Mouse (Mus musculus) inflammation-experienced regulatory T-cells, adult 6 months (primary cell): ENCODE measurements at regions not wholly inside any gene's neighbourhood (a gene's known extent, or its start where the extent isn't known, plus 50 kb on each side); places are given as distances from the start of the nearest gene placed in this dataset.

Experiments used
- ATAC-seq: one replicate; pipeline ENCODE4 v1.8.0; 2017

- ATAC-seq, result no peak
These were observed 196.1 kb upstream of the Cops8 start for GRCm38 (mm10) chr1:90406663-90407062.

DNA sequence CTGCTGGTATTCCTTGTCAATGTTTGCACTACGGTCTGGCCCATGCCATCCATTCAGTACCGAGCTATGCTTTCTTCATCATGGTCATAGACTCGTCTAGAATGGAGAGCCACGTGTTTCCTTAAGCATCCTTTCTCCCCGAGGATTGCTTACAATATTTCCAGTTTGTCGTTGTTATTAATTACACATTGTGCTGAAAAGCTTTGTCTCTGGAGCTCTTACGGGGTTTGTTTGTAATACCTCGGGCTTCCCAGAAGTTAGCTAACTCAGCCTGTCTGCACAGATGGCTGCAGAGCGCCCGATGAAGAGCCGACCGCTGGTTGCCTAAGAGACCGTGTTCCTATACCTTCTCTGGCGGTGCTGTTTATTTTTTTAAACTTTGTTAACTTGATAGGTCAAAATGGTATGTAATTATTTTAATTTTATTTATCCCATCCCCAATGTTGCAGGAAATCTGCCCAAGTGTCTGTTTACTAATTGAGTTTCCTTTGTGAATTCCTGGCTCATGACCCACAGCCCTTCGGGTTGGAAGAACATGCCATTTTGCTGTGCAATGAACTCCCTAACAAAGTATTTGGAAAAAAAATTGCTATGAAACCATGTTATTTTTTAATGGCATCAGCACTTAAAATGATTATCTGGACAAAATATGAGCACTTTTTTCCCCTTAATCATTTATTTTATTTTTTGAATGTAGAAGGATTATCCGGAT is 194.1 kb upstream of the Cops8 start:
- no peak for ATAC-seq

DNA sequence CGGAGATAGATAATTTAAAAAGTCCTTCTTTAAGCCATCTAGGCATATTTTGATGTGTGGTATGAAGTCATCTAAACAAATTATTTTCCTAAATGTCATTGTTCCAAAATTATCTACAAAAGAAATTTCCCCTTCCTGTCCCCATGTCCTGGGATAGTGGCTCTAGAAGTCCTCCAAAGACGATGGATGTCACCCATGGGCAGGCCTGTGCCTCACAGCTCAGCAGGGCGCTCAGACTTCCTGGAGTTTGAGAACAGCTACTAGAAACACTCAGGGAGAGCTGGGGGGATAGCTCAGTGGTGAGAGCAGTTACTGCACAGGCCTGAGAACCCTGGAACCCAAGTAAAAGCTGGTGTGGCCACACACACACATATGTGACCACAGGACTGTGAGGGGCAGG is 193.5 kb upstream of the Cops8 start:
- no peak for ATAC-seq

GRCm38 (mm10) chr1:90412511-90413045 is 190.2 kb upstream of the Cops8 start:
- ATAC-seq, result no peak

- ATAC-seq, result no peak
These were observed 188.0 kb upstream of the Cops8 start for GRCm38 (mm10) chr1:90414751-90415150.

- ATAC-seq, result no peak
These were observed 178.5 kb upstream of the Cops8 start for GRCm38 (mm10) chr1:90424066-90424821.

DNA sequence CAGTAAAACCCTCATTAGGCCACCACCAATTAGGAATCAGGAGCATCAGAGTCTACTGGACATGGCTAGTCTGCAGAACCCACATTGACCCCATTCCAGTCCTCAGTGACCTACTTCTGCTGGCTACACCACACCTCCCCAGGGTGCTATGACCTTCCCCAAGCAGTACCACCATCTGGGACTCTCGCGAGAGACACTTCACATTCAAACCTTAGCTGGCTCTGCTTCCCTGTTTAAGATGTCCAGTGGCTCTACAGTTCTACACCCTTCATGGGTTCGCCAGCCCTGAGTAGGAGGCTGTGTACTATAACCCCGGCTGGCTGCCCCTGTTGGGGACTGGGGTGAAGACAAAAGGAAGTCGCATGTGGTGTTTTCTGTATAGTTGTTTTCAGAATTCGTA is 174.4 kb upstream of the Cops8 start:
- no peak for ATAC-seq

DNA sequence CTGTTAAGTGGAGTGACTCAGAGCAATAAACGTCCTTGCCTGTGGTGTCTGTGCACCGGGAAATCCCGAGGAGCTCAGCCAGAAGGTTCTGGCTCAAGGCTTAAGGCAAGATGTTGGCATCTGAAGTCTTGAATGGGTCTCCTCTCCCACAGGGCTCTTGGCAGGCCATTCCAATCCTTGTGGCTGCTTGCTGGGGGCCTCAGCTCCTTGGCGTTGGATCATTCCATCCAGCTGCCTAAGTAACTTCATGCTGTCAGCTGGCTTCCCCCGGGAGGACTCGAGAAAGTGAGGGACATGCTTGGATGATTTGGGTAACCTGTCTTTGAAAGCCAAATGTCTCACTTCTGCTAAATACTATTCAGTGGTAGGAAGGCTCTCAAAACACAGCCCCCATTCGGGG is 174.0 kb upstream of the Cops8 start:
- ATAC-seq, result no peak

- ATAC-seq, result no peak
These were observed 172.3 kb upstream of the Cops8 start for GRCm38 (mm10) chr1:90430480-90430879.

GRCm38 (mm10) chr1:90431783-90432182 is 171.0 kb upstream of the Cops8 start:
- ATAC-seq, result no peak

- ATAC-seq, result no peak
These were observed 168.9 kb upstream of the Cops8 start for GRCm38 (mm10) chr1:90433911-90434310.

DNA sequence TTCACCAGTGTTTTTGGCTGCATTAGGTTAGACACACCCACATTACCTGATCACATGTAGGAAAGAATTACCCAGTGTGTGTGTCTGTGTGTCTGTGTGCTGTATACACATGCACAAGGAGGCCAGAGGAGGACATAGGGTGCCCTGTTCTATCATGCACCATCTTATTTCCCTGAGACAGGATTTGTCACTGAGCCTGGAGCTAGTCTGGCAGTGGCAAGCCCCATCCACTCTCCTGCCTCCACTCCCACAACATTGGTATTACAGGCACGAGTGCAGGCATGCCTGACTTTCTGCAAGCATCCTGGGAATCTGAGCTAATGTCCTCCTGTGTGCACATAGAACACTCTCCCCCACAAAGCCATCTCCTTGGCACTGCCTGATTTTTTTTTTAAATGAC is 162.1 kb upstream of the Cops8 start:
- ATAC-seq, result no peak

GRCm38 (mm10) chr1:90441134-90441868 is 161.5 kb upstream of the Cops8 start:
- ATAC-seq, result no peak

DNA sequence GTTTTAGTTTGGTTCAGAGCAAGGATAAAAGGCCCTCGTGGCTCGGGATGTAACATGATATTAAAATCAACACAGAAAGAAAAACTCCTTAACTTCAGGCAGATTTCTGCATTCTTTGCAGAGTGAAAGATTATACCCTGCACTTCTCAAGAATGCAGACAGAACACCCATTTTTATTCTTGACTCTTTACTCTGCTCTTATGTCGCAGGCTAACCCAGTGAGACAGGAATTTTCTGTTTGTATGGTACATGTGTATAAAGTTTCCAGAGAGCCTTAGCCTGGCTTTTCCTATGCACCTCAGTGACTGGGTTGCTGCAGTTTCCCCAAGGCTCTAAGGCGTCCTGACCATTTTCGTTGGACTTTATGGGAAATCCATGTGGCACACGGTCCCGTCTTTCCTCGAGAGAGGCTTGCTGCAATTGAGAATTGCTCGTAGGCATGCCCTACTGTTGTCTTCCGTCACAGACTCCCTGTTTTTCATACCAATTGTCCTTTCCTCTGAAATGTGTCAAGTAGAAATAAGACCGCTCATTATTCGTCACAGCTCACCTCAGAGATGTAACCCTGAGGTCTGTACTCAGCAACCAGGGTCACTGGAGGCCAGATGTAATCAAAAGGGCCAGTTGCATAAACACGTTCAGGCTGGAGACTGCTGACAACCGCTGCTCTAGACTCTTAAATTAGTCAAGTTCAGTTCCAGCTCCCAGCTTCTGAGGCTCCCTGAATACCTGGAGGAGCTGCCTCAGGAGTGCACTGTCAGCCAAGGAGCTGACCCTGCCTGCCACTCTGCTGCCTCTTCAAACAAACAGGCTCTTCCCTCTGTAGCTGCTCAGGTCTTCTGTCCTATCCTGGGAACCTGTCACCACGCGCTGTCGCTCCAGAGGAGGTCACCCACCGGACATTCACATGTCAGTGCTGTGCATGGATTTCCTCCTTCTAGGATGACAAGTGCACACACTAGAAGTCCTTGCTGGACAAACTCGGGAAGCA is 160.2 kb upstream of the Cops8 start:
- ATAC-seq, result no peak

DNA sequence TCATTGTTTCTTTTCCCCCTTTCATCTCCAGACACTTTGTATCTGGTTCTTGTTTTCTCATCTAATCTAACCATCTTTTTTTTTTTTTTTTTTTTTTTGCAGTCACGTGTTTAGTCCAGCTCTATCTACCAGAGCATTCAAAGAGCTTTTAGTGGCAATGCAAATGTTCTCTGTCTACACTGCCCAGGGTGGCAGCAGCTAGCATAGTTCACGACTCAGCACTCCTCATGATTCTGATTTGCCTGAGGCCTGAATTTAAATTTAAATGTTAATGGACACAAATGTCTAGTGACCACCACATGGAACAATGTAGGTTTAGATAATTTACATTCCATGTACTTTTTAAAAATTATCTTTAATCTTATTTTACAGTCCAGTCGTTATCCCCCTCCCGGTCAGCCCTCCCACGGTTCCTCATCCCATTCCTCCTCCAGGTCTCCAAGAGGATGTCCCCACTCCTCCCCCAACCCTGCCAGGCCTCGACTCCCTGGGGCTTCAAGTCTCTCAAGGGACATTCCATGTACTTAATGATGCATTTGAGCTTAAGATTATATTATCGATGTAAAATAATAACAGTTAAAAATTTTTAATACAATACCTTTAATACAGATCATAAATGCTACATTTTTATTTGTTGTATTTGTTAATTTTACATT is 153.1 kb upstream of the Cops8 start:
- no peak for ATAC-seq

DNA sequence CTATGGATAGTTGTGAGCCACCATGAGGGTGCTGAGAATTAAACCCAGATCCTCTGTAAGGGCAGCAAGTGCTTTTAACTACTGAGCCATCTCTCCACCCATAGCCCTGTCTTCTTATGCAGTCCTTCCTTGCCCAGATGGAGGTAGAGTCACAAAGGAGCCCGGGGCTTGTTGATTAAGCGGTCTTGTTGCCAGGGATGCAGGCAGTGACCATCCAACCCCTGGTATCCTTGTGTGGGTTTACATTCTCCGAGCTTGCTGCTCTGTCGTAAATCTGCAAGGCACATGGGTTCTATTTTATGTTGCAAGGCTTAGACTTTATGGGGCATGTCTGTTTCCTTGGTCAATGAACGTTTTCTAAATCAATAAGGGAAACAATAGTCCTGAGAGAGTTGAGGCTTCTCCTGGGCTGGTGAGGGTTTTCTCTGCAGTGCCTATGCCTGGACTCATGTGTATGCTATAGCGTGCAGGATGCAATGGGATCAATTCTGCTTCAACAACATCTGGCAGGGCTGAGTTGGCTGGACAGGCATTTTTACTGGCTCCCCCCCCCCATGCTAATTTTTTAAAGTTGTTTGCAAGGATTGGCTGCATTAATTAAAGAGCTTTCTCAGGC is 150.7 kb upstream of the Cops8 start:
- no peak for ATAC-seq

DNA sequence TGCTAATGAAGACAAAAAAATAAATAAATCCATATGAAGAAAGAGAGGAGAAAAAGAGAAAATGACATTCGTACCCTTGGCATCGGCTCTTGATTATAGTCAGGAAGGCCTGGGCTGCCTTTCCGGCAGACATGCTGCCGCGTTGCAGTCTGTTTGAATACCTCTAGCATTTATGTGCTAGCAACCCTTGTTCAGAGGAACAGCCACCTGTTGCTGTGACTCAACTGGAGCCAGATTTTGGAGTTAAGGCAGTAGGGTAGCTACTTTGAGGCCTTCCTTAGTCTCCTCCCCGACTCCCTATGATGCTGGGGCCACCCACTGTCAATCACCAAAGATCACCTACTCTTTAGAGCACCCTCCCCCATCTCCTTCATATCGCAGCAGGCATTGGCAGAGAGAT is 148.5 kb upstream of the Cops8 start:
- no peak for ATAC-seq

GRCm38 (mm10) chr1:90457396-90457795 is 145.4 kb upstream of the Cops8 start:
- ATAC-seq, result no peak

- no peak for ATAC-seq
These were observed 144.6 kb upstream of the Cops8 start for GRCm38 (mm10) chr1:90458176-90458575.

- no peak for ATAC-seq
These were observed 141.1 kb upstream of the Cops8 start for GRCm38 (mm10) chr1:90461699-90462098.

DNA sequence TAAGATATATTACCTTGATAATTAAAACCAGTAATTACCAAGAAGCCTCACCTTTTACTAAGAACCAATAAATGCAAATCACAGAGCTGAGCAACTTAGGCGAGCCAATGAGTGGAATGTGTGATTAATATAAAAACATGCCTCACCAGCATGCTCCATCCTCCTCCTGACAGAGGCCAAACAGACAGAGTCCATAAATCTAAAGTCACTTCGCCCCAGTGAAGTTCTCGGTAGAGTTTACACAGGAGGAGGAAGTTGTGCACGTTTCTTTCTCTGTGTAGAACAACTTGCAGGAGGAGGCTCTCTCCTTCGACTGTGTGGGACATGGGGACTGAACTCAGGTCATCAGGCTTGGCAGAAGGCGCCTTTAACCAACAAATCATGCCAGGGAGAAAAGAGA is 139.5 kb upstream of the Cops8 start:
- no peak for ATAC-seq
